Mouse (Mus musculus): ENCODE data around the gene Ang6. TPM values are rescaled to one million over a fixed set of nuclear protein-coding genes. Genes with fewer than 3 reads are reported as not detected.
"Not testable (repeated sequence)": the region's sequence is repeated elsewhere in the genome, so short reads cannot be mapped to it uniquely, and the experiment has no call there.

Ang6 gene
- polyA plus RNA-seq (2015; fragmentation: Nextera tagmentation; extraction: Ambion mirVana) = not detected in 2 replicates

DNA sequence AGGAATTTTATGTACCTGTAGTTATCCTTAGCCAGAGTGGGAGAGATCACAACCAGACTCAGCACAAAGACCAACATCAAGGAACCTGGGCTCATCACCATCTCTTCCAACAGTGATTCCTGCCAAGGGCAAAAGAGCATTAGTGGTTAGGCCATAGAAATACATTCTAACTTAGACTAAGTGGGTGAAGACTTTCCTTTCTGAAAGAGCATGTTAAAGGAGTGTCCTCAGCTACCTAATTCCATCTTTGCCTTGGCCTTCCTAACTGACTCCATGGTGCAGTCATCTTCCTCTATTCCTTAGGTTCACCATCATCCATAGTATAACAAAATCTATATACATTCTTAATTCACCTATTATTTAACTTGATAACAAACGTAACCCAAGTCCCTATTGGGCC is at the start of gene Ang6:
TSS of gene Ang6 (minus strand) at position 101 of the 400 bp plus-strand sequence.
- no peak within 1 kb of the TSS for H3K9ac ChIP-seq
- H3K27me3 ChIP-seq = no peaks in the 10 kb centered on the region
- no peaks in the 10 kb centered on the region for H3K36me3 ChIP-seq
- no peak for ATAC-seq (ENCODE audit: low FRiP score)
- no peaks in the 10 kb centered on the region for H3K4me1 ChIP-seq (replicated peaks)
- 78% methylated on average over 1 of the region's 1 CpGs for WGBS
- H3K4me2 ChIP-seq = no peak within 1 kb of the TSS
- no peak within 1 kb of the TSS for H3K4me3 ChIP-seq
- H3K27ac ChIP-seq = no peak within 1 kb of the TSS
- no peaks in the 10 kb centered on the region for H3K9me3 ChIP-seq

DNA sequence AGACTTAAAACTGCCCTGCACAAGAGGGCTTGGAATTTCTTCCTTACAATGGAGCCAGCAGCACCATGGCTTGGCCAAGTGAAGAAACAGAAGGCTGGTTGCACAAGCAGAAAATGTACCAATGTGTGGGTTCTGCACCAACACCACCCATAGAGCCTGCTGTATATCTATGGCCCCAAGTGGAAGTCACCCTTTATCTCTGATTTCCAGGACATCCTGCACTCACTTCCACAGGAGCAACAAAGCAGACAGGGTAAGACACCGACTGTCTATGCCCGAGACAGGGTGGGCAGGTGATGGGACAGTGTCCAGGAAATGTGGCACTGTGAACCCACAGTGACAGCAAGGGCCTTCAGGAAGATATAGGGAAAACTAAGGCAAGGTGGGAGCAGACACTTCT is 44.5 kb upstream of the Ang6 start:
- H3K4me2 ChIP-seq; ATAC-seq (ENCODE audit: low FRiP score); H3K36me3 ChIP-seq; H3K4me3 ChIP-seq; H3K4me1 ChIP-seq (replicated peaks); H3K9ac ChIP-seq; H3K27me3 ChIP-seq; H3K27ac ChIP-seq; H3K9me3 ChIP-seq: not testable (repeated sequence)
- whole genome bisulfite sequencing = 95% methylated on average over 2 of the region's 2 CpGs

DNA sequence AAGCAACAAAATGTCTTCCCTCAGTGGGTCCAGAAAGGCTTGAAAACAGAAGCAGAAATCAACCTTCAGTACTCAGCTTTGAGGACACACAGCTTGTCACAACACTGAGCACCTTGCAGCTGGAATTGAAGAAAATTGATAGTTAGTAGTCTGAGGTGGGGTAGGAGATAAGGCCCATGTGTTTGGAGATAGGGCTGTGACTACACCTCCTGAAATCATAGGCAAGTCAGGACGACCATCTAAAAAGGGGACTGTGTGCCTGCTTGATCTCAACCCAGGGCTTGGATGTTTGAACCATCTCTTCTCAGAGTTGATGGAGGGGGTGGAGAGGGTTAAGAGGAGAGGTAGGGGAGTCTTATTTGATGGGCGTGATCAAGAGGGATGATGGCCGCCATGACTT is 29.8 kb upstream of the Ang6 start:
- WGBS = 93% methylated on average over 1 of the region's 3 CpGs

DNA sequence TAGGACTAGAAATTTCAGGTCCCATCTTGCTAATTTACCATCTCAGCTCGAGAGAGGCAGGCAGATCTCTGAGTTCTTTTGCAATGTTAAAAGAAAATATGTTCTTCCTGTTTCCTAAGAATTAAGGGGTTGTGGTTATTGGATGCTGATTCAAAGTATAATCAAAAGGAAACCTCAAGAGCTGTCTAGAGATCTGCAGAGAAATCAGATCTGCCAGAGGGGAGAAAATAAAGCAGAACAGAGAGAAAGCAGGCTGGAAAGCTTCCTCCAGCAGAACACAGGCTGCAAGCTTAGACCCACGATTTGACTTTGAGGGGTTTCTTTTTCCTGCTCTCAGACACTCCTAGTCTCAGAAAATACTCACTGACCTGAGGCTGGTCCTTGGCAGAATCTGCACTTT is 7.6 kb upstream of the Ang6 start:
- H3K36me3 ChIP-seq; H3K4me2 ChIP-seq; H3K4me3 ChIP-seq; H3K27ac ChIP-seq; H3K4me1 ChIP-seq (replicated peaks); H3K9ac ChIP-seq; ATAC-seq (ENCODE audit: low FRiP score); H3K9me3 ChIP-seq; H3K27me3 ChIP-seq: not testable (repeated sequence)
- WGBS = 62% methylated on average over 2 of the region's 2 CpGs

More for the DNA sequence above, 29.8 kb upstream of the Ang6 start:
- H3K27ac ChIP-seq; H3K27me3 ChIP-seq; H3K9ac ChIP-seq; H3K36me3 ChIP-seq; H3K4me3 ChIP-seq; H3K9me3 ChIP-seq; H3K4me1 ChIP-seq (replicated peaks); ATAC-seq (ENCODE audit: low FRiP score); H3K4me2 ChIP-seq: not testable (repeated sequence)

DNA sequence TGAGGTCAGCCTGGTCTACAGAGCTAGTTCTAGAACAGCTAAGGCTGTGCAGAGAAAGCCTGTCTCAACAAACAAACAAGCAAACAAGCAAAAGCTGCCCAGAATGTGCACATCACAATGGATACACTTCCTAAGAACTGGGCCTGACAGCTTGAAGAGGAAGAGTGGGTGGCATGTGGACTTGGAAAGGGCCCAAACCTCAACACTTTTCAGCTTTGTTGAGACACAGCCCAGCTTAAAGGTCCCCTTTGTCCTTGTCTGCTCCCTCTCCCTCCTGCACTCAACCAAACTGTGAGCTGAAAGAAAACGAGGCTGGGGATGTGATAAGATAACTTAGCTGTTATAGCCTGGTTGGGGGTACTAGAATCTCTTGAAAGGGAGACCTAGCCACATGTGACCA is 6.0 kb upstream of the Ang6 start:
- H3K27me3 ChIP-seq, H3K9ac ChIP-seq: not testable (repeated sequence)
- WGBS = no CpG with 5 or more reads among the region's 1 CpGs

DNA sequence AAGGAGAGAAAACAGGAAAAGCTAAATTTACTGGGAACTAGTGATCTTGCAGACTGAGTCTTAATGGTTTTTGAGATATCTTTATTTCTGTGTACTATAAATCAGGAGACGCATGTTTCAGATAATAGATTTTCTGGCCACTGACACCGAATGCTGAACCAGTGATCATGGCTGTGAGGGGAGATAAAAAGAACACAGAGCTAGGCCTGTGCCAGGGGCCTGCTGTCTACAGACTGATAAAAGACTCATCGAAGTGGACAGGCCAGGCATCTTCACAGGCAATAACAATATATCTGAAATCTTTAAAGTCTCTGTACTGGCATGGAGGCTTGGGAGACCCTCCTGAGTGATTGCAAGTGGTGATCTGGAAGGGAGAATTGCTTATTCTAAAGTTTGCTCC is 469 bp downstream of the Ang6 start:
- no peak overlapping the region for H3K9ac ChIP-seq
- WGBS = 90% methylated on average over 3 of the region's 3 CpGs
- H3K27ac ChIP-seq = no peak overlapping the region
- no peaks in the 10 kb centered on the region for H3K4me1 ChIP-seq (replicated peaks)
- H3K9me3 ChIP-seq = no peaks in the 10 kb centered on the region
- no peaks in the 10 kb centered on the region for H3K36me3 ChIP-seq
- H3K27me3 ChIP-seq = no peaks in the 10 kb centered on the region
- no peak overlapping the region for H3K4me3 ChIP-seq
- H3K4me2 ChIP-seq = no peak overlapping the region
- no peak for ATAC-seq (ENCODE audit: low FRiP score)

More for the DNA sequence above, 6.0 kb upstream of the Ang6 start:
- not testable (repeated sequence) for H3K4me1 ChIP-seq (replicated peaks); H3K4me2 ChIP-seq; H3K27ac ChIP-seq; H3K4me3 ChIP-seq; H3K36me3 ChIP-seq; ATAC-seq (ENCODE audit: low FRiP score); H3K9me3 ChIP-seq

DNA sequence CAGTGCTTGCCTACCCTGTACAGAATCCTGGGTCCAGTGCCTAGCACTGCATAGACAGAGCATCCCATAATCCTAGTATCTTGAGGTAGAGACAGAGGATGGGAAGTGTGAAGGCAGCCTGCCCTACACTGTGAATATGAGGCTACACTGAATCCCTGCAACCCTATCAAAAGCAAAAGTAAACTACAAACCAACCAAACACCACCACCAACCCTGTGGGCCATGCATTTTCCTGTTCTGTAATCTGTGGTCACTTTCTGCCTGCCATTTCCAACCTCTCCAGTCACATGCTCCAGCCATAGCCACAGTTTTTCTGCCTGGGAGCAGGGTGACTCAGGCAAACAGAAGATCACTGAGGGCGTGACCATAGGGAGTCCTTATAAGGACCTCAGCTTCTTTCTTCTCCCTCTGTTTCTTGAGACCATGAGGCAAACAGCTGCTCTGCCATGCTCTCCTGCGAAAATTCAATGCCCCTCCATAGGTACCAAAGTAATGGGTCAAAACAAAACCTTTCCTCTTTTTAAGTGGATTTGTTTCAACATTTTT is 3.5 kb downstream of the Ang6 start:
- ATAC-seq (ENCODE audit: low FRiP score); H3K9ac ChIP-seq: not testable (repeated sequence)

DNA sequence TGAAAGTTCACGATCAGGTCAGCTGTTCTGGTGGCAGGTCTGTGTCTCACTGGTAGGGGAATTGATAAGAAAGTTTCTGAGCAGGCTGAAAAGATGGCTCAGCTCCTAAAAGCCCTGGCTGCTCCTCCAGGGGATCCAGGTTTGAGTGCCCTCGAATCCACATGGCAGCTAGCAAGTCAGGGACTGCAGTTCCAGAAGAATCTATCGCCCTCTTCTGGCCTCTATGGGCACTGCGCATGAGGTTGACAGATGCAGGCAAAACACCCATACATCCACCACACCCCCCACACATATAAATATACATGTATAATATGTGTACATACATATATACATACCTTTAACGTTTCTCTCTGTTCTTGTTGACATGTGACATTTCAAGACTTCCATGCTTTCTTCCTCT is 14.7 kb downstream of the Ang6 start:
- H3K4me3 ChIP-seq; H3K27me3 ChIP-seq; H3K4me2 ChIP-seq; H3K27ac ChIP-seq; H3K9me3 ChIP-seq; H3K36me3 ChIP-seq; H3K4me1 ChIP-seq (replicated peaks); H3K9ac ChIP-seq: not testable (repeated sequence)
- 20% methylated on average over 5 of the region's 5 CpGs for WGBS
- peak; percentile 17; the same call in 1 of the 2 replicates for ATAC-seq (ENCODE audit: low FRiP score)

More for the DNA sequence above, 3.5 kb downstream of the Ang6 start:
- not testable (repeated sequence) for H3K27me3 ChIP-seq; H3K27ac ChIP-seq; H3K36me3 ChIP-seq; H3K4me3 ChIP-seq; H3K9me3 ChIP-seq; H3K4me2 ChIP-seq; H3K4me1 ChIP-seq (replicated peaks)
- WGBS = 85% methylated on average over 2 of the region's 2 CpGs

DNA sequence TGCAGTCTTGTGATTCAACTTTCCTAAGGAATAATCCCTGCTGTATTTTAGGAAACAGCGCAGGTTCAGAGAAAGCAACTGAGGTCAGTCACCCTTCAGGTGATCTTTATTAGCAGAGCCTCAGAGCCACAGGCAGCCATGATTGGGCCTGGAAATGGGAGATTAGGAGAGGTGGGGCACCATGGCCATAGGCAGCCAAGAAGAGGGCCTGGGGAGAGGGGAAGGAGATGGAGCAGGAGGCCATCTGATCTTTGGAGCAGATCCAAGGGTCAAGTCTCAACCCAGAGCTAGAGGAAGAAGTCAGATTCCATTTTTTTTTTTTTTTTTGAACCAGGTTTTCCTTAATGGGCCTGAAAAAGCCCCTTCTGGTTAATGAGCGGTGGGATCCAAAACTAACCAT is 15.9 kb downstream of the Ang6 start:
- Histone ChIP-seq H3K4me3 (no peak overlapping the region), H3K9me3 (no peaks in the 10 kb centered on the region), H3K4me2 (no peak overlapping the region), H3K27ac (no peak overlapping the region), H3K36me3 (no peaks in the 10 kb centered on the region), H3K4me1 (replicated peaks) (no peaks in the 10 kb centered on the region), H3K9ac (no peak overlapping the region), H3K27me3 (no peaks in the 10 kb centered on the region)
- 93% methylated on average over 2 of the region's 2 CpGs for WGBS
- no peak for ATAC-seq (ENCODE audit: low FRiP score)

DNA sequence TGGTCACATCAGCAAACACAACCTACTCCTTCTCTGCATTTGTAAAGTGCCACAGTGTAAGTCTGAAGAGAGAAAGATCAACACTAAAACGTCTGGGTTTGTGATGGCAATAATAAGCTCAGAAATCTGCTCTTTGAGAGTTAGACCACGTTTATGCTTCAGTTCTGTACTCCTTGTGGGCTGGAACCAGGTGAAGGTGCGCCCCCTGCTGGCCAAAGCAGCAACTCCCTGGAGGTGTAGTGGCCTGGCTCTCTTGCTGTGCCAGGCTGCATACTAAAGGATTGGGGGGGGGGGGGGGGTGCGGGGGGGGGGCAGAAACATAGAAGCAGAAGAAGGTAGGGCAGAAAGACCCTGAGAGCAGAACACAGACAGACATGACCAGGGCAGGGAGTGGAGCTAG is 18.2 kb downstream of the Ang6 start:
- 4% methylated on average over 3 of the region's 4 CpGs for WGBS
- H3K4me1 ChIP-seq (replicated peaks) = no peaks in the 10 kb centered on the region
- H3K9me3 ChIP-seq = no peaks in the 10 kb centered on the region
- no peaks in the 10 kb centered on the region for H3K27me3 ChIP-seq
- ATAC-seq (ENCODE audit: low FRiP score) = peak; percentile 71; the same call in 1 of the 2 replicates
- no peak overlapping the region for H3K27ac ChIP-seq
- H3K9ac ChIP-seq = no peak overlapping the region
- H3K36me3 ChIP-seq = no peaks in the 10 kb centered on the region
- no peak overlapping the region for H3K4me2 ChIP-seq
- no peak overlapping the region for H3K4me3 ChIP-seq

DNA sequence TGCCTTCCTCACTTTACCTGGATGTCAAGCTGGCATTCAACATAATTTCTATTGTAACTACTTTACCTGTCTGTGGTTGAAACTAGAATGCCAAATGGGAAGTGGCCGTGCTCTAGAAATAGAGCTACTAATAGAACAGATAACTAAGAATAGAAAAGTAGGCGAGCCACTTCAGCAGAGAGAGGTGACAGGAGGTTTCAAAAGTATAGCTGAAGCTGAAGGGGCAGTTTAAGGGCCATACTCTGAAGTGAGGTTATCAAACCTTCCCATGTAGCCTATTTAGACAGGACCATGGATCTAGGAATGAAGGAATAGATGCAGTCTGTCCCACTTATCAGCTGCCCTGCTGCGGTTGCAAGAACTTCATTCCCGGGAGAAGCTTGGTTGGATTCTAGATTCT is 18.6 kb downstream of the Ang6 start:
- no peak overlapping the region for H3K27ac ChIP-seq
- H3K4me1 ChIP-seq (replicated peaks) = no peaks in the 10 kb centered on the region
- H3K9ac ChIP-seq = no peak overlapping the region
- no peak overlapping the region for H3K4me3 ChIP-seq
- H3K9me3 ChIP-seq = no peaks in the 10 kb centered on the region
- 74% methylated on average over 4 of the region's 4 CpGs for WGBS
- H3K36me3 ChIP-seq = no peaks in the 10 kb centered on the region
- H3K27me3 ChIP-seq = no peaks in the 10 kb centered on the region
- no peak for ATAC-seq (ENCODE audit: low FRiP score)
- H3K4me2 ChIP-seq = no peak overlapping the region

DNA sequence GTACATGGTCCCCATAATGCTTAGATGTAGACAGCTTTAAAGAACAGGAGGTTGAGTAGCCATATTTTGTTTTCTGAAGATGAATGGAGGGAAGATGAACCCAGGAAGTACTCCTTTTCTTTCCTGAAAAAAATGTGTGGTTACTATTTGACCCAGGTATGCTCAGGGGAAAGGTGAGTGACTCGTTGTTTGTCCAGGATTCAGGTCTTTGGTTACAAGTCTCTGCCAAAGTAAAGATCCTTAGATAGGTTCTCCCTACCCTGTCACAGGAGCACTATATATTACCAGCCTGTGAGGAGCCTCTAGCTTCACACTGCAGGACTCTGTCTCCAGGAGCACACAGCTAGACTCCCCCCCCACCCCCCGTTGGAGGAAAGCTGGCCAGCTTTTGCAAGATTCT is 45.3 kb downstream of the Ang6 start, which contains the start of gene Ang5:
TSS of gene Ang5 (plus strand) at position 301 of the 400 bp plus-strand sequence.
- not testable (repeated sequence) for H3K4me2 ChIP-seq; H3K4me3 ChIP-seq; H3K9ac ChIP-seq; H3K4me1 ChIP-seq (replicated peaks); H3K9me3 ChIP-seq; ATAC-seq (ENCODE audit: low FRiP score); H3K27me3 ChIP-seq; H3K36me3 ChIP-seq; H3K27ac ChIP-seq
- no CpG with 5 or more reads among the region's 2 CpGs for WGBS

DNA sequence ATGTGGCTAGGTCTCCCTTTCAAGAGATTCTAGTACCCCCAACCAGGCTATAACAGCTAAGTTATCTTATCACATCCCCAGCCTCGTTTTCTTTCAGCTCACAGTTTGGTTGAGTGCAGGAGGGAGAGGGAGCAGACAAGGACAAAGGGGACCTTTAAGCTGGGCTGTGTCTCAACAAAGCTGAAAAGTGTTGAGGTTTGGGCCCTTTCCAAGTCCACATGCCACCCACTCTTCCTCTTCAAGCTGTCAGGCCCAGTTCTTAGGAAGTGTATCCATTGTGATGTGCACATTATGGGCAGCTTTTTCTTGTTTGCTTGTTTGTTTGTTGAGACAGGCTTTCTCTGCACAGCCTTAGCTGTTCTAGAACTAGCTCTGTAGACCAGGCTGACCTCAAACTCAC is 47.0 kb downstream of the Ang6 start:
- not testable (repeated sequence) for H3K9ac ChIP-seq; ATAC-seq (ENCODE audit: low FRiP score); H3K4me2 ChIP-seq; H3K4me3 ChIP-seq; H3K27ac ChIP-seq; H3K27me3 ChIP-seq; H3K9me3 ChIP-seq; H3K36me3 ChIP-seq; H3K4me1 ChIP-seq (replicated peaks)
- WGBS = no CpG with 5 or more reads among the region's 1 CpGs
